Mouse (Mus musculus): ENCODE measurements at regions not wholly inside any gene's neighbourhood (a gene's known extent, or its start where the extent isn't known, plus 50 kb on each side); places are given as distances from the start of the nearest gene placed in this dataset.

DNA sequence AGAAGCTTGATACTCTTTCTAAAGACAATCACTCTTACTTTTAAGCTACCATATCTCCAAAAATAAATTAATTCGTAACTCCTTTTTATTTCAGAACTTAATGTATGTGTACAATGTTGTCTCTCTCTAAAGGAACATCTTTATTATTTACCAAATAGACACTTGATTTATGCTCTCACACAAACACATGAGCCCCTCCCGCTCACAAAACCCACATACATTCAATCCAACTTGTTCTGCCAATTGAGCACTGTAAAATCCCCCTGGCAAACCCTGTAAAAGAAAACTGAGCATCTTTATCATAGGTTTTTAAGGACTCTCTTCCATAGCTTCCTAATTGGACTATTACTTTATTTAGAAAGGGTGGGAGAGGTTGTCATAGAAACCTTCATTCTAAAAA is 812.5 kb downstream of the Phf3 start:
- ATAC-seq (ENCODE audit: low TSS enrichment), result no peak

DNA sequence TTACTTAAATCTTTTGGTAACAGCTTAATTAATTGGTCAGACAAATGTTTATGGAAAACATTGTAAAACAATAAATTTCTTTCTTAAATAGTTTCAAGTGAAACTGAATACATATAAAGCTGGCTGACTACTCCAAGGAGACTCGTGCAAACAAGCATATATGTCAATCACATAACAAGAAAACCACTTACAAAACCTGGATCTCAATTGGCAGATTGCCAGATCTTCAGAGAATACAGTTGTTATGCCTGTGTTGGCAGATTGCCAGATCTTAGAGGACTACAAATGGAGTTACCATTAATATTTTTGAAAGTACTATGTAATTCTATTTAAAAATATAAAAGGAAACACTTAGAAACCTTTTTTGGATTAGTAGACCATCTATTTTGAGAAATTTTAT is 812.9 kb downstream of the Phf3 start:
- ATAC-seq (ENCODE audit: low TSS enrichment), result no peak

DNA sequence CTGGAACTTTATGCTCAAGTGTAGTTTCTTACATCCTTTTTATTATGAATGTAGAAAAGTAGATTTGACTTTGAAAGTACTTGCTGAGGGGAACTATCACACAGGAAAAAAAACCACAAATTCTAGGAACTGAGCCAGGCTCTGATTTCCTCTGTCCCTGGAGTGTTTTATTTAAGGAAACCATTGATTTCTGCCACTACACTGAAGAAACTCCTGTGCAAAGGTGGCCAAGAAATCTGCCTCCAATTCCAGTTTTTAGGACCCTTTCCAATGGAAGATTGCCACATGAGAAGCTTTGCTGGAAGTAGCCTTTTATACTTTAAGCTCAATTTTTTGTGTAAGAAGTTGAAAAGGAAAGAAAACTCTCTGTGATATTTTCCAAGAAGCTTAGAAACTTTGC is 856.1 kb downstream of the Phf3 start:
- peak; percentile 96 for ATAC-seq (ENCODE audit: low TSS enrichment)

GRCm38 (mm10) chr1:30008757-30009340 is 864.9 kb downstream of the Phf3 start:
- ATAC-seq (ENCODE audit: low TSS enrichment), result no peak
